8 mouse cellular contexts compared by ENCODE assay signal in the genomic region with DNA sequence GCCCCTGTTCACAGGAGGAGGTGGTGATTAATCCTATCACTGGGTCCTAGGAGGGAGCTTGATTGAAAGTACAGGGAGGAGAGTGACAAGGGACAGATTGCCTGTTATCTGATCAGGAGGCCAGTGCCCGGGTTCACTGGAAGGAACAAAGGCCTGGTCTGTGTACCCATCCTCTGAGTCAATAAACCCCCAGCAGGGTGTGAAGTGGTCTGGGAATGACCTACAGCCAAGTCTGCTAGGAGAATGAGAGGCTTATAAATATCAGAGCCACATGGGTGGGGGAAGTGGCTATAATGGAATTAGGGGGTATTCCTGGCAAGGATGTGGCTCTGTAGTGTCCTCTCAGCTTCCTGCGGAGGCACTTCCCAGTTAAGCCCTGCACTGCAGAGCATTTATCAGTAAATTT.
A peak's percentile ranks its signal among the peaks of the same experiment; 100 is the strongest.
DNase-seq lines count a peak whose midpoint lies in the region; ATAC-seq and TF ChIP-seq lines count a peak whose summit lies in the region.
"Had no signal": no experiment of that assay in that cellular context is flagged by ENCODE, and none has a peak within 500 bp of the region (broad histone marks: within the 10 kb centered on the region; RNA-seq: fewer than 3 reads in every experiment).

No protein-coding gene starts in this region.

- H3K4me2 ChIP-seq in intestine, embryonic 14.5 days (ENCODE audit: low read length), result no peak overlapping the region
- H3K4me2 ChIP-seq in intestine, postnatal 0 days (replicated peaks; ENCODE audit: low read depth), result no peak overlapping the region
- H3K4me2 ChIP-seq in midbrain, postnatal 0 days (ENCODE audit: low read depth, low read length, poor library complexity, severe bottlenecking), result no peak overlapping the region

- no peak overlapping the region for H3K9ac ChIP-seq in intestine, embryonic 14.5 days (ENCODE audit: low read length)
- no peak overlapping the region for H3K9ac ChIP-seq in intestine, postnatal 0 days (ENCODE audit: low read depth, low read length)
- H3K9ac ChIP-seq in midbrain, postnatal 0 days (replicated peaks; ENCODE audit: low read length, poor library complexity, severe bottlenecking), result no peak overlapping the region

- no peak overlapping the region for H3K27ac ChIP-seq in intestine, embryonic 14.5 days (ENCODE audit: low read depth)
- H3K27ac ChIP-seq in intestine, postnatal 0 days (ENCODE audit: low read depth, low read length), result no peak overlapping the region
- no peak overlapping the region for H3K27ac ChIP-seq in midbrain, postnatal 0 days (ENCODE audit: low read depth, low read length)

- H3K4me3 ChIP-seq in intestine, embryonic 14.5 days (ENCODE audit: low read depth, low read length), result no peak overlapping the region
- no peak overlapping the region for H3K4me3 ChIP-seq in intestine, postnatal 0 days (ENCODE audit: low read depth, low read length)
- H3K4me3 ChIP-seq in midbrain, postnatal 0 days (ENCODE audit: low read depth, low read length), result no peak overlapping the region

- H3K27me3 ChIP-seq in intestine, embryonic 14.5 days (replicated peaks; ENCODE audit: control insufficient read depth, insufficient read depth, low read length), result no peaks in the 10 kb centered on the region
- no peaks in the 10 kb centered on the region for H3K27me3 ChIP-seq in intestine, postnatal 0 days (replicated peaks; ENCODE audit: control insufficient read depth, insufficient read depth, low read length)
- no peaks in the 10 kb centered on the region for H3K27me3 ChIP-seq in midbrain, postnatal 0 days (ENCODE audit: insufficient read depth, low read length)

- TF ChIP-seq CTCF in intestine, postnatal 0 days (IDR thresholded peaks at IDR 0.05; ENCODE audit: low read depth), result no peak
- TF ChIP-seq CTCF in brain, embryonic 14.5 days (IDR thresholded peaks at IDR 0.05; ENCODE audit: borderline replicate concordance, extremely low read depth, insufficient read depth, insufficient read length), result no peak
- TF ChIP-seq CTCF in midbrain, postnatal 0 days (IDR thresholded peaks at IDR 0.05), result no peak

- no peaks in the 10 kb centered on the region for H3K9me3 ChIP-seq in intestine, embryonic 14.5 days (ENCODE audit: control insufficient read depth, low read length)
- H3K9me3 ChIP-seq in intestine, postnatal 0 days (ENCODE audit: control insufficient read depth), result no peaks in the 10 kb centered on the region
- no peaks in the 10 kb centered on the region for H3K9me3 ChIP-seq in midbrain, postnatal 0 days (ENCODE audit: low read length)

- WGBS in intestine, embryonic 14.5 days, result 30% methylated on average over 2 of the region's 2 CpGs
- WGBS in intestine, postnatal 0 days, result 20% methylated on average over 2 of the region's 2 CpGs
- WGBS in midbrain, postnatal 0 days, result 26% methylated on average over 2 of the region's 2 CpGs

- peaks cover 18% of the 10 kb centered on the region for H3K4me1 ChIP-seq in intestine, embryonic 14.5 days (replicated peaks; ENCODE audit: control insufficient read depth, insufficient read depth, low read length)
- H3K4me1 ChIP-seq in intestine, postnatal 0 days (replicated peaks; ENCODE audit: control insufficient read depth, insufficient read depth, low read length), result no peaks in the 10 kb centered on the region
- no peaks in the 10 kb centered on the region for H3K4me1 ChIP-seq in midbrain, postnatal 0 days (ENCODE audit: insufficient read depth, low read length)

- no peaks in the 10 kb centered on the region for H3K36me3 ChIP-seq in intestine, embryonic 14.5 days (ENCODE audit: control insufficient read depth, insufficient read depth, low read length)
- H3K36me3 ChIP-seq in intestine, postnatal 0 days (ENCODE audit: control insufficient read depth, insufficient read depth), result no peaks in the 10 kb centered on the region
- no peaks in the 10 kb centered on the region for H3K36me3 ChIP-seq in midbrain, postnatal 0 days (ENCODE audit: insufficient read depth, low read length)

- TF ChIP-seq POLR2A in brain, embryonic 14.5 days (IDR thresholded peaks at IDR 0.05; ENCODE audit: borderline replicate concordance, extremely low read depth, insufficient read depth, insufficient read length, poor library complexity, severe bottlenecking), result no peak

- no peak for DNase-seq in intestine, embryonic 14.5 days (ENCODE audit: low spot score)
- DNase-seq in brain, embryonic 14.5 days (ENCODE audit: low read depth), result peak; percentile 43
- DNase-seq in kidney, adult 11 months, result peak; percentile 72
- DNase-seq in midbrain, postnatal 0 days (ENCODE audit: low spot score), result peak; percentile 24
- DNase-seq in layer of hippocampus, adult 18-20 months (ENCODE audit: low spot score in 2 of 2), result no peak
- DNase-seq: lung, postnatal 14 days had no signal

- peak; percentile 50 for ATAC-seq in intestine, embryonic 14.5 days (replicated peaks; ENCODE audit: low FRiP score, low TSS enrichment, low read depth)
- no peak for ATAC-seq in intestine, postnatal 0 days
- no peak for ATAC-seq in midbrain, postnatal 0 days (ENCODE audit: low FRiP score)
- ATAC-seq in megakaryocyte-erythroid progenitor cell, adult 5-6 weeks (replicated peaks; ENCODE audit: low FRiP score, low TSS enrichment, poor library complexity, severe bottlenecking), result no peak

Comparison
In these comparisons a context has a peak if more than half of its experiments do, and no peak if none do; other contexts are left out.
1. DNase-seq: peak in brain, embryonic 14.5 days (single experiment), kidney, adult 11 months (single experiment) and midbrain, postnatal 0 days (single experiment); none in intestine, embryonic 14.5 days (single experiment) and layer of hippocampus, adult 18-20 months (0 of 2).